Mouse (Mus musculus) gonadal fat pad, adult 2 months (tissue): Measurements from ENCODE around the gene Cds1. TPM values are rescaled to one million over a fixed set of nuclear protein-coding genes. Genes with fewer than 3 reads are reported as not detected.
"Not testable (repeated sequence)": the region's sequence is repeated elsewhere in the genome, so short reads cannot be mapped to it uniquely, and the experiment has no call there.

ENCODE experiments used
- DNase-seq: peaks from one replicate; pipeline ENCODE4 v3.0.0-alpha.2; 2012; ENCODE audit warnings: low read depth
- polyA plus RNA-seq: library from polyadenylated mRNA; depleted of rRNA; stranded (reverse); fragments of >200 nt; gene quantifications from 2 replicates; pipeline ENCODE4 v1.2.3, GENCODE M21; 2012

Cds1 gene
- polyA plus RNA-seq, 1 experiment = 103 TPM

DNA sequence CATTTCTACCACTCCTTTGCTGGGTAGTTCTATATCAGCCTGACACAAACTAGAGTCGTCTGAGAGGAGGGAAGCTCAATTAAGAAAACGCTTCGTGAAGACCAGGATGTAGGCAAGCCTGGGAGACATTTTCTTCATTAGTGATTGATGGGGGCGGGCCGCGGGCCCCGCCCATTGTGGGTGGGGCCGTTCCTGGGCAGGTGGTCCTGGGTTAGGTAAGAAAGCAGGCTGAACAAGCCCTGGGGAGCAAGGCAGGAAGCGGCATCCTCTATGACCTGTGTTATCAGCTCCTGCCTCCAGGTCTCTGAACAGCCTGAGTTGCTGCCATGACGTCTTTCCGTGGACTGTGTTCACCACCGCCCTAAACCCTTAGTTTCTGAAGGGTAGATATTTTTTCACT, 62.5 kb downstream of the Cds1 start:
- DNase-seq = no peak

GRCm38 (mm10) chr5:101828932-101829331, 64.0 kb downstream of the Cds1 start:
- DNase-seq = no peak

DNA sequence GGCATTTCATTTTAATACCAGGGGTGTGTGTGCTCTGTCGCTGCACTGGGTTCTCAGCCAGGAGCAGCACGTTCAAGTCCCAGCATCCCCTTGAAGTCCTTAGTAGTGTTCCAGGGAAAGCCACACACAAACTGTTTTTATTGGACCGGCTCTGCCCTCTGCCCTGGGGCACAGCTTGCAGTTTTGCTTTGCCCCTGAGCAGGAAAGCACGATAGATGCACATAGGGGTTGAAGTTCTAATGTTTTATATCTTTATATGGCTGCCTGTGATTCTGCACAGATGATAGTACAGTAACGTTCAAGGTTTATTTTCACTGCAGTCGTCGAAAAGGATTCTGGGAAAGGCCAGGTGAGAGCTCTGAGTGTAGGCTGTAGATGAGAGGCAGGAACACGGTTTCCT, 65.2 kb downstream of the Cds1 start:
- DNase-seq = no peak

DNA sequence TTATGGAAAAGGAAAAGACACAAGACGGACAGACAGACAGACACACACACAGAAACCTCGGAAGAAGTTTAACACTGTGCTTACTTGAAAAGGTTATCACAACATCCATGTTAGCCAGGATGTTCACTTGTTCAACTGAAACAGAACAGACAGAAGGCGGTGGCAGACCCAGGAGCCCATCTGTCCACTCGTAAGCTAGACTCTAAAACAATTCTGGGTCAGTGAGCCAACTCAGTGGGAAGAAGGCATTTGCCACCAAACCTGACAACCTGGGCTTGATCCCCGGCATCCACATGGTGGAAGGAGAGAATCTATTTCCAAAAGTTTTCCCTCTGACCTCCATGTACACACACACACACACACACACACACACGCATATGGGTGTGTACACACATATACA, 67.1 kb downstream of the Cds1 start:
- DNase-seq = no peak

GRCm38 (mm10) chr5:101832991-101833390, 68.1 kb downstream of the Cds1 start:
- DNase-seq = no peak

DNA sequence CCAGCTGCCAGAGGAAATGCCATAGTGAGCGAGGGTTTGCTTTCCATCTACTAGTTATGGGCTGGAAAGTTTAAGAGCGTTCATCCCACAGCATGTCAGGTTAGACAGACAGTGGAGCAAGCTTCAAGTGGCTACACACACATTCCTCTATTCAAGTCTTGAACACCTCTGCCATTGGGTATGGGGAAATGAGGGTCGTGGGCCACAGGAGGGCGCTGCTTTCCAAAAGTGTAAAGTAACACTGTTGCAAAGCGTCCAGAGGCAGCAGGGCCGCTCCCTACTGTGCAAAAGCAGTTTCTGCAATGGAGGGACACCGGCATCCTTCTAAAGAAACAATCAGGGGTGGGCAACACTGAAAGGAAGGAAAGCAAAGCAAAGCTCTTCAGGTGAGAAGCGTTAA, 68.9 kb downstream of the Cds1 start:
- DNase-seq = no peak

GRCm38 (mm10) chr5:101836221-101836620, 71.3 kb downstream of the Cds1 start:
- no peak for DNase-seq

DNA sequence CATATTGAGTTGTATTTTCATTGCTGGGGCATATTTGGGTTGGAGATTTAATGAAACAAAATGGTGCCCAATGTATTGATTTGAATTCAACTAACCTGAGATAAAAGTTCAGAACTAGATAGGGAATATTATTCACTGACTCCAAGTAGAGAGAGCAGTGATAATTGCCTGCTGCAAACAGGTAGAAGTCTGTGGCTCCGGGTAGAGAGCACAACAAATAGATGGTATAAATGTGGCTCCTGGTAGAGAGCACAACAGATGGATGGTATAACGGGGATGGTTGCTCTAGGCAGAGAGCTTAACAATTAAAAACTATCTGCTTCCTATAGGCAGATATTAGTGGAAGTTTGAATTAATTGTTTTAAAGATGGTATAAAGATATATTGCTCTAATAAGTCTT, 72.7 kb downstream of the Cds1 start:
- not testable (repeated sequence) for DNase-seq

DNA sequence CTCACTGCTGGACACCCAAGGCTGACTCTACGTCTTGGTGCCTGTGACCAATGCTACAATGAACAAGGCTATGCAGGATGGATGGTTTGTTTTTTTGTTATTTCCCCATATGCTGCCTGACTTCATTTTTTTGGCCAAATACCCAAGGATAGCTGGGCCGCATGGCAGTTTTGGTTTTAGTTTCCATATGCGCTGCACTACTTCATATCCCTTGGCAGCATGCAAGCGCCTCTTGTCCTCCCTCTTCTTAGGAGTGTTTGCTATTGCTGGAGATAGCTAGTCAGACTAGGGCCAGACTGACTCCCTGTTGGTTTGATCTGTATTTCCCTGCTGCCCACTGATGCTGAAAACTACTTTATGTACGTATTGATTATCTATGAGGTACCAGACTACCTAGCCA, 75.5 kb downstream of the Cds1 start:
- no peak for DNase-seq

- DNase-seq = no peak
Measured at GRCm38 (mm10) chr5:101845011-101845410, 80.1 kb downstream of the Cds1 start.

- DNase-seq = no peak
Measured at GRCm38 (mm10) chr5:101845930-101846329, 81.0 kb downstream of the Cds1 start.

- no peak for DNase-seq
Measured at GRCm38 (mm10) chr5:101847323-101847722, 82.4 kb downstream of the Cds1 start.

DNA sequence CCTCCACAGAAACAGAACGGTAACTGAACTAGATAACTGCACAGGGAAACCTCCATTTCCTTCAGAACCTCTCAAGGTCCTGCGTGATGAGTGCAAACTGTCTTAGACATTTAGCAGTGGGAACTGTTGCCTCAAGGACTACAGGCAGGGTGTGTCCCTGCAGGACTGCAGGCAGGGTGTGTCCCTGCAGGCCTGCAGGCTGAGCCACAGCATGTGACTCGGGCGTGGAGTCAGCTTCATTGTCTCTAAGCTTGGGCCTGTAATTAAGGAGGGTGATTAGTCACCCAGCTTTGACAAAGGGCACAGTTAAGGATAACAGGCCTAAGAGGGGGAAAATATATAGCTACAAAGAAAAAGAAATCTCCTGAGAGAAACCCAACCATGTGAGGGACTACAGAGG, 82.8 kb downstream of the Cds1 start:
- DNase-seq = no peak

GRCm38 (mm10) chr5:101851133-101851532, 86.2 kb downstream of the Cds1 start:
- no peak for DNase-seq

DNA sequence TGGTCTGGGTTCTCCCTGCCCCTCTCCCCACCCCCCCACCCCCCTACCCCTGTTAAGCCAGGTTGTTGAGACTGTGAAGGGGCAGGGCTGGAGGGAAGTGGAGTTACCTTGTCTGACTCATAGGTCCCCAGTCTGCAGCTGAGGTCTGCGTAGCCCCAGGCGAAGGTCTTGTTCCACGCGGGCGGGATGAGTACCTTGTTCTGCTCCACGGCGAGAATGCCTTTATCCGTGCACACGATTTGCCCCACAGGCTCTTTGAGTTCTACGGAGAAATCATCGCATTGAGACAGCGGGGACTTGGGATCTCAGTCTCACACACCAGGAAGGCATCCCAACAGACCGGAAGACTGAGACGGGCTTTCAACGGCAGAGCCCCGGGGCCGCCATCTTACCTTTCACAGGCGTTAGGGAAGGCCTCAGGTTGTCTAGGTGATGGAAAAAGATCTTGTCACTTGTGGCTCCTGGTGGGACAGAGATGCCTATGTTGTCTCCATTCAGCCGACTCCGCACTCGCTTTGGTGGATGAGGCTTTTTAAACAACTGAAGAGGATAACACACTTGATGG, 87.3 kb downstream of the Cds1 start:
- no peak for DNase-seq

DNA sequence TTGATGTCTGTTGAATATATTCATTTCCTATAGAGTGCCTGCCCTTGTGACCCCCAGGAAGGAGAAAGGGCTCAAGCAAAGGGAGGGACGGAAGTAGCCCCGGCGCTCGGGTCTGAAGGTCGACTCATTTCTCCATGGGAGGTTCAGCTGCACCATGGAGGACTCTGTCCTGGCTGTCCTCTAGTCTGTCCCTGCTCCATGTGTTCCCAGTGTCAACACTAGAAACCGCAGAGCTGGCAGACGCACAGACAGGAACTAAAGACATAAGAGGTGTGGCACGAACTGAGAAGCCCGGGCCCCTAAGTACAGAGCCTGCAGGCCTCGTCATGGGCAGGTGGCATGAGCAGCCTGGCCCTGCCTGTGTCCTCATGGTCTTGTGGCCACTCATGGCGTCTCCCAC, 89.2 kb downstream of the Cds1 start:
- no peak for DNase-seq

DNA sequence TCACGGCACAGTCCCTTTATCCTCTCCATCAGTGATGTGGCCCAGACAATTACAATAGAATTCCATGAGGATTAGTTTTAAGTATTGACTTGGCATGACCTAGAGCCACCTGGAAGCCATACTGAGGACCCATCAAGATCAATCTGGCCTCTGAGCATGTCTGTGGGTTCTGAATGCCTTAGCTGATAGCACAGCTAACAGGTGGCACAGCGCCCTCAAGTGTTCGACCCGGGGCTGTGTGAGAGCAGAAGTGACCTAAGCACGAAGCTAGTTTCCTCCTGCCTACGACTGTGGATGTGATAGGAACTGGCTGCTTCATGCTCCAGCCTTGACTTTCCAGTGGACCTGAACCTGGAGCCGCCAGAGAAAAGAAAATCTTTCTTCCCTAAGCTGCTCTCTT, 89.7 kb downstream of the Cds1 start:
- no peak for DNase-seq

DNA sequence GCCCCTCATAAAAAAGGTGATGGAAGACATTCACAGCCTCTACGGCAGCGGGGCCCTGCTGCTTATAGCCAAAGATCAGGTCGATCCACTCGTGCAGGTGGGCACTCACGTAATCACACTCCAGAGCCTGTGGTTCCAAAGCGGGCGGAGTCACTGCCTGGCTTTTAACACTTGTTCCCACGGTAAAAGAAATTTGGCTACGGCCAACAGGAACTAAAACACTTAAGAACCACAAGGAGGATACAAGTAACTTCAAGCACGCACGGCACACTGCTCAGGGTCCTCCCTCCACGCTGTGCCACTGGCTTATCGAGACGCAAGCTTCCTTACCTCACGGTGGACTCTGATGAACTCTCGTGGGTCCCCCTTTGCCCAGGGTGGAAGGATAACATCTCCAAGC, 90.5 kb downstream of the Cds1 start:
- no peak for DNase-seq

DNA sequence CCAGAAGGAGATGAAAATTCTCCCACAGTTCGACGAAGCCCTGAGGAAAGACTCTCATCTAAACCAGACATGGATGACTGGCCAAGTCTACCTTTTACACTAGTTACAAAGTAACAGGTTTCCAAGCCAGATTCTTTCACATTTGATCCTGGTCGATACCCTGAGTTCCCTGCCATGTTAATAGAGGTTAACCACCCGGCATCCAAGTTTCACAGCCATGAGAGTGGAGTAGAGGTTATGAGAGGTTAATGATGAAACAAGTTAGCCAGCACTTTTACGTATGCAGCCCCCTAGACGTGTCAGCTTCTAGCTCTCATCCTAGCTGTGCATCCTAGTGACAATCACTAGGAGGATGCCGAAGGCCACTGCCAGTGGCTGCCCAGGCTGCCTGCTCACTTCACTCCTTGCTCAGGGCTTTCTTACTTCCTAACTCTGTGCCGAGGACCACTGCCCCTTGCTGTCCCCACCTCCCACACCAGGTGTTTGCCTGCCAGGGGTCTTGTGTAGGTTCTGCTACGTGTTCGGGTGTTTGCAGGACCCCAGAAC, 94.0 kb downstream of the Cds1 start:
- DNase-seq = no peak

- DNase-seq = no peak
Measured at GRCm38 (mm10) chr5:101861786-101862571, 97.0 kb downstream of the Cds1 start.

DNA sequence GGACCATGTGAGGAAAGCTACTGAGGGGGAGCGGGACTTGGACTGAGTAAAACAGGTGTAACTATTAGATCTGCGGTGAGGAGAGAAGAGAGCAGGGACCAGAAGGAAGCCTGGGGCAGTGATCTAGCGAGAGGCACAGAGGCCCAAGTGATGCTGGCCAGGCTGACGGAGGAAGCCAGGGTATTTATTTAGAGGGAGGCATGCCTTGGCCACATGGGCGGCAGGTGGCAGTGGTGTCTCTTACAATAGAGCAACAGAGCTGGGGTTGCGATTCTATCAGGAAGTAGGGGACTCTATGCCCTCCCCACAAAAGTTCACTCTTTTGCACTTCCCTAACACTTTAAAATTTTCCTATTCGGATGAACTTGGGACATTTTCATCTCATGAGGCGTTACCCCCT, 97.7 kb downstream of the Cds1 start:
- DNase-seq = no peak

DNA sequence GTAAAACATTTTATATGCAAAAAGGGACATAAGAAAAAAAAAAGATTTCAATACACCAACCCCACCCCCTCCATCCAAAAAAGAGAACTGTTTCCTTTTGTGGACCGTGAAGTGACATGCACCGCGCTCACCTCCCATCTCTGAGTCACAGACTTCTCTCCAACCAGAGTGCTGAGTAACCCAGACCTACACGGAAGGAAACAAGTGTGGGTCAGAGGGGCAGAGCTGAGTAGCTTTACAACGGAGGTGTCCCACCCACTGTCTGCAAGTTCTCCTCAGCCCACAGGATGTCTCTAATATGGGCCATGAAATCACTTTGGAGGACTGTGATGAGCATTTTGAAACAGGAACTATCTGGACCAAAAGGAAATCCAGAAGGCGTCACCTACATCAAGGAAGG, 99.0 kb downstream of the Cds1 start:
- DNase-seq = no peak

DNA sequence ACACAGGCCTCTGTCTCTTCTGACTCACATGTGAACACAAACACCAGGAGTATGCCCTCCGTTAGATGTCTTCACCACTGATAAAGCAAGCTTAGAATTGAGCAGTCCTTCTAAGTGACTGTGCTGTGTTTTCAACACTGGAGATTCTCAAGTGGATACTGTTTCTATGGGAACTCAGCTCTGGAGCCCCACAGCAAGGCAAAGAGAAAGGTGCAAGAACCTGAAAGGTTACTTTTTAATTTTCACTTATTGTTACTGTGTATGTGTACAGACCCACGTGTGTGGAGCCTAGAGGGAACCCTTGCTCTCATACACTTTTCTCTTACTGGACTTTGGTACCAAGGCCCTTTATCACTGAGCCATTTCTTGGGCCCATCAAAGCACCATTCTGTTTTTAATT, 101.8 kb downstream of the Cds1 start:
- DNase-seq = no peak
